Mouse (Mus musculus): ENCODE measurements at regions not wholly inside any gene's neighbourhood (a gene's known extent, or its start where the extent isn't known, plus 50 kb on each side); places are given as distances from the start of the nearest gene placed in this dataset.

GRCm38 (mm10) chr3:51036700-51037306 is 187.4 kb upstream of the Noct start:
- Histone ChIP-seq H3K27me3 (replicated peaks) (no peaks in the 10 kb centered on the region), H3K27ac (replicated peaks) (no peak overlapping the region), H3K4me2 (no peak overlapping the region), H3K4me3 (replicated peaks) (no peak overlapping the region), H3K4me1 (peaks cover 3% of the 10 kb centered on the region; the same call in 1 of the 2 replicates), H3K9me3 (replicated peaks) (no peaks in the 10 kb centered on the region), H3K36me3 (no peaks in the 10 kb centered on the region), H3K9ac (replicated peaks) (no peak overlapping the region)
- peak; percentile 41; the same call in 1 of the 2 replicates for ATAC-seq (ENCODE audit: low FRiP score)
- whole genome bisulfite sequencing = 46% methylated on average over 17 of the region's 17 CpGs

- 60% methylated on average over 17 of the region's 17 CpGs for WGBS
Observed at GRCm38 (mm10) chr3:51042223-51042846, 181.9 kb upstream of the Noct start.

GRCm38 (mm10) chr3:51048739-51049138 is 175.5 kb upstream of the Noct start:
- H3K27me3 ChIP-seq (replicated peaks) = no peaks in the 10 kb centered on the region
- H3K9me3 ChIP-seq (replicated peaks) = peaks cover 5% of the 10 kb centered on the region; the same call in 1 of the 2 replicates
- H3K27ac ChIP-seq (replicated peaks) = no peak overlapping the region
- WGBS = 91% methylated on average over 3 of the region's 3 CpGs
- no peaks in the 10 kb centered on the region for H3K4me1 ChIP-seq
- no peak overlapping the region for H3K4me2 ChIP-seq
- no peak for ATAC-seq (ENCODE audit: low FRiP score)
- no peak overlapping the region for H3K9ac ChIP-seq (replicated peaks)
- no peak overlapping the region for H3K4me3 ChIP-seq (replicated peaks)
- H3K36me3 ChIP-seq = no peaks in the 10 kb centered on the region

More at GRCm38 (mm10) chr3:51042223-51042846, 181.9 kb upstream of the Noct start:
- ATAC-seq (ENCODE audit: low FRiP score) = no peak
- H3K9me3 ChIP-seq (replicated peaks) = no peaks in the 10 kb centered on the region
- no peak overlapping the region for H3K4me2 ChIP-seq
- H3K4me3 ChIP-seq (replicated peaks) = no peak overlapping the region
- H3K27me3 ChIP-seq (replicated peaks) = no peaks in the 10 kb centered on the region
- H3K4me1 ChIP-seq = no peaks in the 10 kb centered on the region
- no peak overlapping the region for H3K27ac ChIP-seq (replicated peaks)
- H3K9ac ChIP-seq (replicated peaks) = no peak overlapping the region
- H3K36me3 ChIP-seq = no peaks in the 10 kb centered on the region

- H3K4me3 ChIP-seq (replicated peaks) = no peak overlapping the region
- H3K27ac ChIP-seq (replicated peaks) = no peak overlapping the region
- peaks cover 5% of the 10 kb centered on the region; the same call in 1 of the 2 replicates for H3K9me3 ChIP-seq (replicated peaks)
- no peaks in the 10 kb centered on the region for H3K27me3 ChIP-seq (replicated peaks)
- no peak for ATAC-seq (ENCODE audit: low FRiP score)
- H3K36me3 ChIP-seq = no peaks in the 10 kb centered on the region
- H3K9ac ChIP-seq (replicated peaks) = no peak overlapping the region
- 92% methylated on average over 1 of the region's 1 CpGs for whole genome bisulfite sequencing
- no peaks in the 10 kb centered on the region for H3K4me1 ChIP-seq
- H3K4me2 ChIP-seq = no peak overlapping the region
Observed at GRCm38 (mm10) chr3:51050156-51050555, 174.1 kb upstream of the Noct start.

- H3K27ac ChIP-seq (replicated peaks) = no peak overlapping the region
- ATAC-seq (ENCODE audit: low FRiP score) = no peak
- H3K9me3 ChIP-seq (replicated peaks) = peaks cover 1% of the 10 kb centered on the region; the same call in 1 of the 2 replicates
- H3K9ac ChIP-seq (replicated peaks) = no peak overlapping the region
- no peak overlapping the region for H3K4me2 ChIP-seq
- no peak overlapping the region for H3K4me3 ChIP-seq (replicated peaks)
- no peaks in the 10 kb centered on the region for H3K4me1 ChIP-seq
- H3K36me3 ChIP-seq = no peaks in the 10 kb centered on the region
- no peaks in the 10 kb centered on the region for H3K27me3 ChIP-seq (replicated peaks)
- 73% methylated on average over 8 of the region's 8 CpGs for WGBS
Observed at GRCm38 (mm10) chr3:51055004-51055403, 169.2 kb upstream of the Noct start.

- Histone ChIP-seq H3K27me3 (replicated peaks) (no peaks in the 10 kb centered on the region), H3K27ac (replicated peaks) (no peak overlapping the region), H3K9ac (replicated peaks) (no peak overlapping the region), H3K4me1 (peaks cover 14% of the 10 kb centered on the region), H3K36me3 (no peaks in the 10 kb centered on the region), H3K4me3 (replicated peaks) (no peak overlapping the region), H3K4me2 (no peak overlapping the region), H3K9me3 (replicated peaks) (no peaks in the 10 kb centered on the region)
- no peak for ATAC-seq (ENCODE audit: low FRiP score)
- 63% methylated on average over 4 of the region's 4 CpGs for WGBS
Observed at GRCm38 (mm10) chr3:51064201-51064600, 160.0 kb upstream of the Noct start.

GRCm38 (mm10) chr3:51066373-51066772 is 157.9 kb upstream of the Noct start:
- no peaks in the 10 kb centered on the region for H3K9me3 ChIP-seq (replicated peaks)
- 46% methylated on average over 5 of the region's 5 CpGs for WGBS

GRCm38 (mm10) chr3:51072417-51072816 is 151.8 kb upstream of the Noct start:
- Histone ChIP-seq H3K27me3 (replicated peaks) (no peaks in the 10 kb centered on the region), H3K9ac (replicated peaks) (no peak overlapping the region), H3K4me1 (0 out of 2 replicates have a peak, but pooled peaks cover 7% of the 10 kb centered on the region), H3K36me3 (no peaks in the 10 kb centered on the region), H3K27ac (replicated peaks) (no peak overlapping the region), H3K9me3 (replicated peaks) (no peaks in the 10 kb centered on the region), H3K4me3 (replicated peaks) (no peak overlapping the region), H3K4me2 (no peak overlapping the region)
- 70% methylated on average over 10 of the region's 10 CpGs for WGBS
- no peak for ATAC-seq (ENCODE audit: low FRiP score)

More at GRCm38 (mm10) chr3:51066373-51066772, 157.9 kb upstream of the Noct start:
- ATAC-seq (ENCODE audit: low FRiP score) = no peak
- Histone ChIP-seq H3K9ac (replicated peaks) (no peak overlapping the region), H3K4me3 (replicated peaks) (no peak overlapping the region), H3K27me3 (replicated peaks) (no peaks in the 10 kb centered on the region), H3K27ac (replicated peaks) (no peak overlapping the region), H3K4me2 (no peak overlapping the region), H3K4me1 (peaks cover 14% of the 10 kb centered on the region), H3K36me3 (no peaks in the 10 kb centered on the region)

GRCm38 (mm10) chr3:51073003-51073679 is 151.1 kb upstream of the Noct start:
- no peak overlapping the region for H3K9ac ChIP-seq (replicated peaks)
- peak; percentile 6; the same call in 1 of the 2 replicates for ATAC-seq (ENCODE audit: low FRiP score)

GRCm38 (mm10) chr3:51073743-51074319 is 150.4 kb upstream of the Noct start:
- H3K4me2 ChIP-seq = no peak overlapping the region
- H3K27ac ChIP-seq (replicated peaks) = 0 out of 2 replicates have a peak overlapping the region, but pooled peaks have one; percentile 43
- no peak overlapping the region for H3K9ac ChIP-seq (replicated peaks)
- H3K4me3 ChIP-seq (replicated peaks) = no peak overlapping the region
- 75% methylated on average over 7 of the region's 7 CpGs for WGBS
- 0 out of 2 replicates have a peak, but pooled peaks cover 7% of the 10 kb centered on the region for H3K4me1 ChIP-seq
- H3K36me3 ChIP-seq = no peaks in the 10 kb centered on the region
- ATAC-seq (ENCODE audit: low FRiP score) = no peak
- H3K27me3 ChIP-seq (replicated peaks) = no peaks in the 10 kb centered on the region
- no peaks in the 10 kb centered on the region for H3K9me3 ChIP-seq (replicated peaks)

More at GRCm38 (mm10) chr3:51073003-51073679, 151.1 kb upstream of the Noct start:
- H3K4me1 ChIP-seq = 0 out of 2 replicates have a peak, but pooled peaks cover 7% of the 10 kb centered on the region
- 78% methylated on average over 15 of the region's 15 CpGs for WGBS
- no peaks in the 10 kb centered on the region for H3K36me3 ChIP-seq
- H3K4me3 ChIP-seq (replicated peaks) = no peak overlapping the region
- H3K27me3 ChIP-seq (replicated peaks) = no peaks in the 10 kb centered on the region
- H3K9me3 ChIP-seq (replicated peaks) = no peaks in the 10 kb centered on the region
- no peak overlapping the region for H3K4me2 ChIP-seq
- no peak overlapping the region for H3K27ac ChIP-seq (replicated peaks)

- Histone ChIP-seq H3K9me3 (replicated peaks) (no peaks in the 10 kb centered on the region), H3K9ac (replicated peaks) (no peak overlapping the region), H3K4me1 (0 out of 2 replicates have a peak, but pooled peaks cover 7% of the 10 kb centered on the region), H3K4me3 (replicated peaks) (no peak overlapping the region), H3K36me3 (no peaks in the 10 kb centered on the region), H3K27me3 (replicated peaks) (no peaks in the 10 kb centered on the region), H3K4me2 (no peak overlapping the region), H3K27ac (replicated peaks) (0 out of 2 replicates have a peak overlapping the region, but pooled peaks have one; percentile 4)
- 0 out of 2 replicates have a peak, but pooled peaks have one; percentile 29 for ATAC-seq (ENCODE audit: low FRiP score)
- WGBS = 54% methylated on average over 10 of the region's 10 CpGs
Observed at GRCm38 (mm10) chr3:51075219-51075920, 148.9 kb upstream of the Noct start.
